Mouse (Mus musculus): ENCODE data around the gene Ddx58.

DNA sequence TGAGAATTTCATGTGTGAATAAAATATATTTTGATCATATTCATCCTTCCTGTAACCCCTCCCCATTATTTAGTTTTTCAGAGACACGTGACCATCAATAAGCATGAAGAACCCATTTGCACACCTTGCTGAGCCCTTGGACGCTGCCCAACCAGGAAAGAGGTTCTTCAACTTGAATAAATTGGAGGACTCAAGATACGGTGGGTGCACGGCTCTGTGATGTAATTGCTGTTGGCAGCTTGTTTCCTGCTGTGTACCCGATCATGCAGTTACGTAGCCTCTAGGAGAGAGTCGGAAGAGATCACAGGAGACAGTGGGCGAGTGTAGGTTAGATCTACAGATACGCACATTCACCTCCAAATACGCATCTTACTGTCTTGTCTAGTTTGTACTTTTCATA lies 76.0 kb downstream of the Ddx58 start:
- no peak for TF ChIP-seq CTCF (IDR thresholded peaks at IDR 0.05; ENCODE audit: extremely low read depth, insufficient read depth, low read length)
- no peak for TF ChIP-seq POLR2A (IDR thresholded peaks at IDR 0.05; ENCODE audit: extremely low read depth, insufficient read depth, low read length)

All from cortical plate, adult 2 months (tissue).